Mouse (Mus musculus): ENCODE data around the gene Hspa2. TPM values are rescaled to one million over a fixed set of nuclear protein-coding genes. Genes with fewer than 3 reads are reported as not detected.

The Hspa2 gene
- polyA plus RNA-seq, 1 experiment = 5.1 TPM

GRCm38 (mm10) chr12:76367096-76367995 is 36.6 kb upstream of the Hspa2 start:
- Histone ChIP-seq H3ac (ENCODE audit: control insufficient read depth, insufficient read length, low read depth) (no peak overlapping the region), H3K4me3 (ENCODE audit: insufficient read depth, poor library complexity, severe bottlenecking) (no peak overlapping the region), H3K36me3 (ENCODE audit: control insufficient read depth, insufficient read depth) (peaks cover 6% of the 10 kb centered on the region), H3K27me3 (ENCODE audit: control insufficient read depth, insufficient read depth, insufficient read length) (no peaks in the 10 kb centered on the region), H3K79me3 (ENCODE audit: low read depth) (peaks cover 51% of the 10 kb centered on the region), H3K79me2 (ENCODE audit: control insufficient read depth, insufficient read depth) (peaks cover 86% of the 10 kb centered on the region)
- TF ChIP-seq CEBPB (IDR thresholded peaks at IDR 0.05; ENCODE audit: low read depth) = no peak
- no peak for TF ChIP-seq USF1 (IDR thresholded peaks at IDR 0.05; ENCODE audit: low read depth)
- TF ChIP-seq CTCF (IDR thresholded peaks at IDR 0.05; ENCODE audit: control insufficient read depth, insufficient read depth, insufficient read length) = no peak
- no peak for TF ChIP-seq MAX (IDR thresholded peaks at IDR 0.05)
- peak; percentile 13 for TF ChIP-seq MYOD1 (IDR thresholded peaks at IDR 0.05; ENCODE audit: control insufficient read depth, insufficient read length, low read depth)
- TF ChIP-seq FOSL1 (IDR thresholded peaks at IDR 0.05; ENCODE audit: insufficient read depth, low read length, poor library complexity, severe bottlenecking) = no peak
- TF ChIP-seq MYOG (IDR thresholded peaks at IDR 0.05; ENCODE audit: control insufficient read depth, extremely low read depth, insufficient read length) = no peak

- Histone ChIP-seq H3K79me2 (ENCODE audit: control insufficient read depth, insufficient read depth) (peaks cover 86% of the 10 kb centered on the region), H3K79me3 (ENCODE audit: low read depth) (peaks cover 55% of the 10 kb centered on the region), H3ac (ENCODE audit: control insufficient read depth, insufficient read length, low read depth) (peak overlapping the region; percentile 84), H3K4me3 (ENCODE audit: insufficient read depth, poor library complexity, severe bottlenecking) (peak overlapping the region; percentile 89), H3K27me3 (ENCODE audit: control insufficient read depth, insufficient read depth, insufficient read length) (no peaks in the 10 kb centered on the region), H3K36me3 (ENCODE audit: control insufficient read depth, insufficient read depth) (peaks cover 6% of the 10 kb centered on the region)
- TF ChIP-seq MYOD1 (IDR thresholded peaks at IDR 0.05; ENCODE audit: control insufficient read depth, insufficient read length, low read depth) (no peak), USF1 (IDR thresholded peaks at IDR 0.05; ENCODE audit: low read depth) (peak; percentile 32), FOSL1 (IDR thresholded peaks at IDR 0.05; ENCODE audit: insufficient read depth, low read length, poor library complexity, severe bottlenecking) (no peak), CEBPB (IDR thresholded peaks at IDR 0.05; ENCODE audit: low read depth) (no peak)
These were observed 35.7 kb upstream of the Hspa2 start for GRCm38 (mm10) chr12:76368201-76368789.

- H3K36me3 ChIP-seq (ENCODE audit: control insufficient read depth, insufficient read depth) = peaks cover 7% of the 10 kb centered on the region
- peaks cover 56% of the 10 kb centered on the region for H3K79me3 ChIP-seq (ENCODE audit: low read depth)
- H3K79me2 ChIP-seq (ENCODE audit: control insufficient read depth, insufficient read depth) = peaks cover 86% of the 10 kb centered on the region
- peak overlapping the region; percentile 89 for H3K4me3 ChIP-seq (ENCODE audit: insufficient read depth, poor library complexity, severe bottlenecking)
- H3K27me3 ChIP-seq (ENCODE audit: control insufficient read depth, insufficient read depth, insufficient read length) = no peaks in the 10 kb centered on the region
- H3ac ChIP-seq (ENCODE audit: control insufficient read depth, insufficient read length, low read depth) = peak overlapping the region; percentile 84
- no peak for TF ChIP-seq MYOD1 (IDR thresholded peaks at IDR 0.05; ENCODE audit: control insufficient read depth, insufficient read length, low read depth)
- TF ChIP-seq MAX (IDR thresholded peaks at IDR 0.05) = no peak
- no peak for TF ChIP-seq CEBPB (IDR thresholded peaks at IDR 0.05; ENCODE audit: low read depth)
- TF ChIP-seq USF1 (IDR thresholded peaks at IDR 0.05; ENCODE audit: low read depth) = no peak
- TF ChIP-seq FOSL1 (IDR thresholded peaks at IDR 0.05; ENCODE audit: insufficient read depth, low read length, poor library complexity, severe bottlenecking) = no peak
- TF ChIP-seq CTCF (IDR thresholded peaks at IDR 0.05; ENCODE audit: control insufficient read depth, insufficient read depth, insufficient read length) = no peak
- TF ChIP-seq MYOG (IDR thresholded peaks at IDR 0.05; ENCODE audit: control insufficient read depth, extremely low read depth, insufficient read length) = no peak
These were observed 35.2 kb upstream of the Hspa2 start for GRCm38 (mm10) chr12:76368790-76369205.

GRCm38 (mm10) chr12:76369206-76369977 is 34.6 kb upstream of the Hspa2 start, which contains the start of gene Zbtb25:
TSS of gene Zbtb25 (minus strand) at chr12:76369602.
- H3K36me3 ChIP-seq (ENCODE audit: control insufficient read depth, insufficient read depth) = peaks cover 13% of the 10 kb centered on the region
- no peak for TF ChIP-seq MYOD1 (IDR thresholded peaks at IDR 0.05; ENCODE audit: control insufficient read depth, insufficient read length, low read depth)
- no peak for TF ChIP-seq MYOG (IDR thresholded peaks at IDR 0.05; ENCODE audit: control insufficient read depth, extremely low read depth, insufficient read length)
- peak; percentile 72 for TF ChIP-seq USF1 (IDR thresholded peaks at IDR 0.05; ENCODE audit: low read depth)
- peak; percentile 94 for TF ChIP-seq MAX (IDR thresholded peaks at IDR 0.05)
- TF ChIP-seq CEBPB (IDR thresholded peaks at IDR 0.05; ENCODE audit: low read depth) = no peak
- H3K27me3 ChIP-seq (ENCODE audit: control insufficient read depth, insufficient read depth, insufficient read length) = no peaks in the 10 kb centered on the region
- H3K79me2 ChIP-seq (ENCODE audit: control insufficient read depth, insufficient read depth) = peaks cover 86% of the 10 kb centered on the region
- H3K4me3 ChIP-seq (ENCODE audit: insufficient read depth, poor library complexity, severe bottlenecking) = peak within 1 kb of the TSS; percentile 89
- peaks cover 58% of the 10 kb centered on the region for H3K79me3 ChIP-seq (ENCODE audit: low read depth)
- H3ac ChIP-seq (ENCODE audit: control insufficient read depth, insufficient read length, low read depth) = peak within 1 kb of the TSS; percentile 84

- peak within 1 kb of the TSS; percentile 89 for H3ac ChIP-seq (ENCODE audit: control insufficient read depth, insufficient read length, low read depth)
- no peaks in the 10 kb centered on the region for H3K27me3 ChIP-seq (ENCODE audit: control insufficient read depth, insufficient read depth, insufficient read length)
- H3K79me3 ChIP-seq (ENCODE audit: low read depth) = peaks cover 62% of the 10 kb centered on the region
- no peak for TF ChIP-seq MAX (IDR thresholded peaks at IDR 0.05)
- TF ChIP-seq USF1 (IDR thresholded peaks at IDR 0.05; ENCODE audit: low read depth) = no peak
- TF ChIP-seq CTCF (IDR thresholded peaks at IDR 0.05; ENCODE audit: control insufficient read depth, insufficient read depth, insufficient read length) = no peak
- TF ChIP-seq FOSL1 (IDR thresholded peaks at IDR 0.05; ENCODE audit: insufficient read depth, low read length, poor library complexity, severe bottlenecking) = no peak
- TF ChIP-seq MYOD1 (IDR thresholded peaks at IDR 0.05; ENCODE audit: control insufficient read depth, insufficient read length, low read depth) = no peak
- no peak for TF ChIP-seq MYOG (IDR thresholded peaks at IDR 0.05; ENCODE audit: control insufficient read depth, extremely low read depth, insufficient read length)
- no peak for TF ChIP-seq CEBPB (IDR thresholded peaks at IDR 0.05; ENCODE audit: low read depth)
- peaks cover 8% of the 10 kb centered on the region for H3K36me3 ChIP-seq (ENCODE audit: control insufficient read depth, insufficient read depth)
- peaks cover 86% of the 10 kb centered on the region for H3K79me2 ChIP-seq (ENCODE audit: control insufficient read depth, insufficient read depth)
- peak within 1 kb of the TSS; percentile 89 for H3K4me3 ChIP-seq (ENCODE audit: insufficient read depth, poor library complexity, severe bottlenecking)
These were observed 33.8 kb upstream of the Hspa2 start, which contains the start of gene Zbtb1 for GRCm38 (mm10) chr12:76369978-76370830. TSS of gene Zbtb1 (plus strand) at chr12:76370266.

Data from C2C12 (cell line).